Mouse (Mus musculus) ovary, adult 18-20 months (tissue): ENCODE results near the gene Slc25a12.

Experiments
- DNase-seq: peaks from one replicate; pipeline ENCODE4 v3.0.0; 2022; ENCODE audit warnings: low spot score, mixed read lengths

Gene Slc25a12

DNA sequence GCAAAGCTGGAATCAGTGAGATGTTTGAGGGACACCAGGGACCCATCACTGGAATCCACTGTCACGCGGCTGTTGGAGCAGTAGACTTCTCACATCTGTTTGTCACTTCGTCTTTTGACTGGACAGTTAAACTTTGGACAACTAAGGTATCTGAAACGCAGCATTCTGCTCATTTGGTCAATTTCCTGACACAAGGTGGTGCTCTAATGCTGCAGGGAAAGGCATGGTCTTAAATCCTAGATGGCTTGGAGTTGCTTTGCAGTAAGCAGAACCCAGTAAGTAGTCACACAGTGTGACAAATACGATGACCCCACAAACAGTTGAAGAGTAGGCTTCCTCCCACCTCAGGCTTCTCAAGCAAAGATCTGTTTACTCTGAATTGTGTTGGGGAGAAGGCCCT is 116.7 kb downstream of the Slc25a12 start:
- no peak for DNase-seq

DNA sequence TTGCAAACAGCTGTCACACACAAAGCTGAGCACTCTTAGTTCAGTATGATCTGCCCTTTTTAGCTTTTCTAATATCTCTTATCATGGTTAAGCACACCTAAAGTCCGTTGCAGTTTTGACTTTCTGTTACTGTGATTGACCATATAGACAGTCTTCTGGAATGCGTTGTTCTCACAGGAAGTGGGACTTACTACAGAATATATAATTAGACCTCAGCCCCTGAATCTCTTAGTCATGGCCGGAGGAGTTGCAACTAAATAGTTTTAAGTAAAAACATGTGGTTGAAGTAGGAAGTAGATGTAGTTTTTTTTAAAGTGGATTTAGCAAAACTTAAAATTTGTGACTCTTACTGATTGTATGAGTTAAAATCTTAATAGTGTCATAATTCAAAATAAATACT is 119.5 kb downstream of the Slc25a12 start:
- no peak for DNase-seq

DNA sequence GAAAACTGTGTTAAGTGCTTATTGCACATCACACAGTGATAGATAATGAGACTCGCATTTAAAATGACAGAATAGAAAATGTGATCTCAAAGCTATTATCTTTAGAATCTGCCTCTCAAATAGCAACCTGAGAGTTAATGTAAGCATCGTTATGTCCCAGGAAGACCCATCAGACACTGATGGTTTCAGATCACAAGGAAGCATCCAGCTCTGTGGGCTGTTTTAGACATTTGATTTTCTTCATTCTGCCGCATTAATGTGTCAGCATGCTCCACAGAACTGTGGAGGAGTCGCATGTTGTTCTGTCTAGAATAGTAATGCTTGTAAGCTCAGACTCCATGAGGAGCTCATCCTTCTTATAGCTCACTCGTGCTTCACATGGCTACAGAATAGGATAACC is 121.5 kb downstream of the Slc25a12 start:
- DNase-seq = no peak

DNA sequence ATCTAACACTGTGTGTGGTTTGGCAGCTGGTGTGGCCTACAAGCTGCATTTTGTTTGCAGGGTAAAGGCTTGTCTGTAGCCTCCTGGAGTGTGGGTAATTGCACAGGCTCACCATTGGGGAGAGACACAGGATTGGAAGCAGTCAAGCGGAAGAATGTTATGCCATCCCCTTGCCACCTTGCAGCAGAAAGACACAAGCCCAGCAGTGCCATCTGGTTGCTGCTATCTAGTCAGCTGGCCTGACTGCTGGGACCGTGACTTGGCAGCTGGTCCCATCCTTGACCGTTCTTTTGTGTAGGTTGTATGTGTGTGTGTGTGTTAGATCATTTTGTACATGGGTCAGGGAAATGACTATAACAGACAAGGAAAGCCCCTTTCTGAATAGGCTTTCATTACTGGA is 122.1 kb downstream of the Slc25a12 start:
- DNase-seq = no peak

DNA sequence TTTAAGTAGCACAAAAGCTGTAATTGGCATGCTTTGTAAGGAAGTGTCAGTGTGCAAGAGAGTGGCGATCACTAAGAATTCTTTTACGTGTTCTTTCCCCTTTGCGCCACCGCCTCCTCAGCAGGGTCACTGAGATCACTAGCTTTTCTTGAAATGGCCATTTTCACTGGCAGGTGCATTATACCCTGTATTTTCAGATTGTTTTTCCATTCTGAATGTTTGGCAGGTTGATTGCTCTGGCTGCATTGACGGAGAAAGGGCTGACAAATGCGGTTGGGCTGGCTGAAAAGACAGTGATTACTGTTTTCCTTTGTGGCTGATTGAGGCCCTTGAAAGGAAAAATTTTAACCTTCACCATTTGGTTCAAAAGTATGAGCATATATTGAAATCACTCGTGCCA is 122.7 kb downstream of the Slc25a12 start:
- no peak for DNase-seq

DNA sequence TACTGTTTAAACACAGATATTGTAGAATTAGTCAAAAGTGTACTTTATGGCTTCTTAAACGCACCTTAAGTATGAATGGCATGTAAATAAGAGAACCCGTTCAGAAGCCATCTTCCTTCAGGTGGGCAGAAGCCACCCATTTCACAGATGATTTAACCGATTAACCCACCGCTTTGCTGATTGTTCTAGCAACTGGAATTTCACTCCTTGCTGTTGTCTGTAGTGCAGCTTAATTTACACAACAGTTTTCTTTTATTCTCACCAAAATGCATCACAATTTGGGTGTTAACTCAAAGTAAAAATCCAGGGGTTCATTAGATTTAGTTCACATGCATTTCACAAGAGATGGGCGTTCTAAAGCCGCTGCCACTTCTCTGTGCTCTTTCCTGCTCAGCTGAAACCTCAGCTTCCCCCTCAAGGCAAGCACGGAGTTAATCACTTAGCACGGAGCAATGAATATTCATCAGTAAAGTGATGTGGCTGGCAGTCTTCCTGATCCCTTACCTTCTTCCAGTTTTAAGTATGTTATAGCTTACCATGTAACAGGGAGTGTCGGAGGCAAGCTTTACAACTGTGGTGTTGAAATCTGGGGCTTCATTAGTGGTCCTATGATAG is 124.4 kb downstream of the Slc25a12 start:
- no peak for DNase-seq

DNA sequence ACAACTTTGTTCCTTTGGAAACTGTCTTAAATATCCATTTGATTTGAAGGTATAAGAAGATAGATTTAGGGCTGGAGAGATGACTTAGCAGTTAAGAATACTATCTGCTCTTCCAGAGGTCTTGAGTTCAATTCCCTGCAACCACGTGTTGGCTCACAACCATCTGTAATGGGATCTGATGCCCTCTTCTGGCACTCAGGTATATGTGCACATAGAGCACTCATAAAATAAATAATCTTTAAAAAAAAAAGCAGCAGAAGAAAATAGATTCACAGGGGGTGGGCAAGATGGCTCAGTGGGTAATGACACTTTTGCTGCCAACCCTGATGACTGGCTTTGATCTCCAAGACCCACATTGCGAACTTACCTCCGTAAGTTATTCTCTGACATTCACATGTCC is 125.4 kb downstream of the Slc25a12 start:
- DNase-seq = no peak

DNA sequence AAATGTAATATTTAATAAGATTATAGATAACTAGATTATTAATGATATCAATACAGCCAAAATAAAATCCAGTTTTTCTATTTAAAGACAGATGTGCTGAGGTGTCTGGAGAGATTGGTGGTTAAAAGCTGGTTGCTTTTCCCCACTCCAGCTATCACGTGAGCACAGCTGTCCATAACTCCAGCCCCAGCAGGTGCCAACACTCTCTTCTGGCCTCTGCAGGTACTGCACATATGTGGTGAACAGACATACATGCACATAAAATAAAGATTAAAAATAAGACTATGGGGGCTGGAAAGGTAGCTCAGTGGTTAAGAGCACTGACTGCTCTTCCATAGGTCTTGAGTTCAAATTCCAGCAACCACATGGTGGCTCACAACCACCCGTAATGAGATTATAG is 126.0 kb downstream of the Slc25a12 start:
- no peak for DNase-seq

DNA sequence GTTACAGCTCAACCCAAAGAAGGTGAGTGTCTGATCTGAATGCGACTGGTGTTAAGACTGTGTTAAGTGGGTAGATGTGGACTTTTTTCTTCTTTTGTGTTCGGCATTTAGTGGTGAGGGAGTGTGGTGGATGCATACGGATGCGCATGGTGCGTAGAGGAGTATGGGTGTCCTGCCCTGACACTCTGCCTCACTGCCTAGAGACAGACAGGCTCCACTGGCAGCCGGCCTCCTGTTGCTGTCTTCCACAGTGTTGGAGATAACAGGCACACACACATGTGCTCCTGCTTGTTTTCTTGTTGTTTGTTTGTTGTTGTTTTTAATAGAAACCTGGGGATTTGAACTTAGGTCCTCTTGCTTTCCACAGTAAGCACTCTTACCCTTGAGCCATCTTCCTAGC is 131.5 kb downstream of the Slc25a12 start:
- no peak for DNase-seq

DNA sequence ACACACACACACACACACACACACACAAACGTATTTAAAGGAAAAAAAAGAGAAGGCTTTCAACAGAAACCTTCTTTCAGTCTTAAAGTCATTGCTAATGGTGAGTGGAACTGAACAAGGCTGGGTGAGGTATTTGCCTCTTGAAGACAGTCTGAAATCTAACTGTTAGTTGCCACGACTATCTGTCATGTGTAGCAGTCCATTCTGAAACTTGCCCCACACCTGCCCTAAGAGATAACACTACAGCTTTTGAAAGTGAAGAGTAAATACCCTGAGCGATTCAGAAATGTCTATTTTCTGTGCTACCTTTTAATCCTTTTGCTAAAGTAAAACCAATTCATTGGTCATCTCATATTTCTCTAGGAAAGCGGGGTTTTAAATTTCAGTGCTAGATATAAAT is 132.1 kb downstream of the Slc25a12 start:
- no peak for DNase-seq

DNA sequence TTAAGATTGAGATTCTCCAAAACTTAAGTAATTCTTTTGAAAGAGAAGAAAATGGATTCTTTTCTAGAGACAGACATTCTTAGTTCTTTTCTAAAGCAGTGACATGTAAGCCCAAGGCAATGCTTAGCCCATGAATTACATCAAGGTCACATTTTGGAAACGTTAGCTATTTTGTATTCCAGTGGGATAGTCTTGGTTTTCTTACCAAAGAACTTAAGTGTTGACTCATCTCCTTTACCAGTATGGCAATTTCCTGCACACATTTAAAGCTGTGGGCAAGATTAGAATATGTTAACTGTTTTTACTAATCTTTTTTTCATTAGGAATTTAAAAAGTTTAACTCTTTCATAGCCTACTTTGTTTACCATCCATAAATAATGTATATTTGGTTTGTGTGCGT is 134.6 kb downstream of the Slc25a12 start:
- no peak for DNase-seq

DNA sequence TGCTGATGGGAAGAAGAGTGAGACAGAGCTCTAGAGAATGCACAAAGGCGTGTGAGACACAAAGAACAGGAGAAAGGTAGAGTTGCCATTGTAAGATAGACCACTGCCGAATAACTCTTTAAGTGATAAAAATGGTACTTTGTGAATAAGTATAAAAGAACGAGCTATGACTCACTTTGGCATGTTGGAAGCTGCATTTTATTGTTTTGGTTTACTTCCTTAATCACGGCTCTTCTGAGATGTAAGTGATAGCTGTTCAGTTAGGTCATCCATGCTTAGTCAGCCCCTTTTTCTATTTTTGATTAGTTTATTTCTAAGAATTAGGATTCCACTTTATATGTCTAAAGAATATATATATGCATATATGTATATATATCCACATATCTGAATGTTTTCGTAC is 135.6 kb downstream of the Slc25a12 start:
- no peak for DNase-seq

DNA sequence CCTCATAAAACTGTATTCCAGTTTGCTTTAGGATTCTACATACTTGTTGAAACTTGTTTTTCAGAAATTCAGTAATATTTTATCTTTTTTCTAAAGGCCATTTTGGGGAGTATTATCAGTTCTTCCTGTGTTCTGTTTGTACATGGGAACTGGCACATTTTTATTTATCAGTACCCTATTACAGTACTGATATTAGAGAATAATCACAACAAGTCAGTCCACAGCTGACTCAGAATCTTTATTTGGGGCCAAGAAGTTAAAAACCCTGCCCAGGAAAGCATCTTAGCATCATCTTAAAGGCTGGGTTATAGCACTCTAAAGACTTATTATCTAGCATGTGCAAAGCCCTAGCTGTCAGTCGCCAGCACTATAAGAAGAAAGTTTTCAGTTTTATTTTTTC is 137.9 kb downstream of the Slc25a12 start:
- no peak for DNase-seq

DNA sequence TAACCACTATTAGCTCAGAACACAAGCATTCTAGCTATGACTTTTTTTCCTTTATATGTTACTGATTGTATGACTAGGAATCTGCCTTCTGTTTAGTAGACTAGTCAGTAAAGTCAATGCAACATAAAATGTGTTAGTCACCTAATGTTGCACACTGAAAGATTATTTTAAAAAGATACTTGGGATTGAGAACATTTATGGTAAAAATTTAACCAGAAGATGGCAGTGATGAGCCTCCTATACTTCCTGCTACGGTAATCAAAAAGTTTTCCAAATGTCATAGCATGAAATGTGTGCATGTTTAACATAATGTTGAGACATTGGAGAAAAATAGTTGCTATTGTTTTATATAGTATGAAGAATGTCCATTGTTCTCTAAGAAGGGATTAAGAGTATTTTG is 140.2 kb downstream of the Slc25a12 start:
- DNase-seq = no peak
